Mouse (Mus musculus) embryonic facial prominence, embryonic 12.5 days (tissue): ENCODE measurements around the gene Sepsecs. TPM values are rescaled to one million over a fixed set of nuclear protein-coding genes. Genes with fewer than 3 reads are reported as not detected.
A peak's percentile ranks its signal among the peaks of the same experiment; 100 is the strongest.

Source experiments
- ATAC-seq: fragments of 200-750 bp; cut with Nextera tagmentation; 2 replicates; pipeline ENCODE4 v1.8.0; 2017; ENCODE audit not compliant: insufficient number of reproducible peaks, insufficient read depth, low FRiP score, low TSS enrichment
- H3K27ac ChIP-seq: fragments of 300-500 bp; sonication (generic); 2 replicates; pipeline ENCODE4 v1.5.1; 2016; ENCODE audit warnings: mild to moderate bottlenecking
- H3K27me3 ChIP-seq: fragments of 300-500 bp; sonication (generic); 2 replicates; pipeline ENCODE4 v1.6.1; 2016; ENCODE audit warnings: mild to moderate bottlenecking, moderate library complexity
- H3K36me3 ChIP-seq: fragments of 300-500 bp; sonication (generic); 2 replicates; pipeline ENCODE4 v1.6.1; 2016; ENCODE audit warnings: mild to moderate bottlenecking
- H3K4me1 ChIP-seq: fragments of 300-500 bp; sonication (generic); 2 replicates; pipeline ENCODE4 v1.6.1; 2016
- H3K4me2 ChIP-seq: fragments of 300-500 bp; sonication (generic); replicated peaks from 2 replicates; pipeline ENCODE4 v1.6.1; 2016; ENCODE audit warnings: mild to moderate bottlenecking, moderate library complexity
- H3K4me3 ChIP-seq: fragments of 300-500 bp; sonication (generic); 2 replicates; pipeline ENCODE4 v1.5.1; 2016; ENCODE audit warnings: mild to moderate bottlenecking
- H3K9ac ChIP-seq: fragments of 300-500 bp; sonication (generic); 2 replicates; pipeline ENCODE4 v1.6.1; 2016; ENCODE audit warnings: mild to moderate bottlenecking, moderate library complexity
- H3K9me3 ChIP-seq: fragments of 300-500 bp; sonication (generic); 2 replicates; pipeline ENCODE4 v1.6.1; 2016; ENCODE audit warnings: mild to moderate bottlenecking, moderate library complexity
- WGBS: fragments of 180-500 bp; shearing (Covaris S2); methylation state at CpG from one replicate; pipeline ENCODE4 v1.1.7; 2016; 5-methylcytosine and 5-hydroxymethylcytosine counted together
- polyA plus RNA-seq: library from polyadenylated mRNA; unstranded; fragments of >200 nt; fragmentation: Nextera tagmentation; extraction: Ambion mirVana; gene quantifications from 2 replicates; pipeline ENCODE4 v1.2.1, GENCODE M21; 2016

The Sepsecs gene
- polyA plus RNA-seq, 1 experiment from 2014 or later: 9.6 TPM

DNA sequence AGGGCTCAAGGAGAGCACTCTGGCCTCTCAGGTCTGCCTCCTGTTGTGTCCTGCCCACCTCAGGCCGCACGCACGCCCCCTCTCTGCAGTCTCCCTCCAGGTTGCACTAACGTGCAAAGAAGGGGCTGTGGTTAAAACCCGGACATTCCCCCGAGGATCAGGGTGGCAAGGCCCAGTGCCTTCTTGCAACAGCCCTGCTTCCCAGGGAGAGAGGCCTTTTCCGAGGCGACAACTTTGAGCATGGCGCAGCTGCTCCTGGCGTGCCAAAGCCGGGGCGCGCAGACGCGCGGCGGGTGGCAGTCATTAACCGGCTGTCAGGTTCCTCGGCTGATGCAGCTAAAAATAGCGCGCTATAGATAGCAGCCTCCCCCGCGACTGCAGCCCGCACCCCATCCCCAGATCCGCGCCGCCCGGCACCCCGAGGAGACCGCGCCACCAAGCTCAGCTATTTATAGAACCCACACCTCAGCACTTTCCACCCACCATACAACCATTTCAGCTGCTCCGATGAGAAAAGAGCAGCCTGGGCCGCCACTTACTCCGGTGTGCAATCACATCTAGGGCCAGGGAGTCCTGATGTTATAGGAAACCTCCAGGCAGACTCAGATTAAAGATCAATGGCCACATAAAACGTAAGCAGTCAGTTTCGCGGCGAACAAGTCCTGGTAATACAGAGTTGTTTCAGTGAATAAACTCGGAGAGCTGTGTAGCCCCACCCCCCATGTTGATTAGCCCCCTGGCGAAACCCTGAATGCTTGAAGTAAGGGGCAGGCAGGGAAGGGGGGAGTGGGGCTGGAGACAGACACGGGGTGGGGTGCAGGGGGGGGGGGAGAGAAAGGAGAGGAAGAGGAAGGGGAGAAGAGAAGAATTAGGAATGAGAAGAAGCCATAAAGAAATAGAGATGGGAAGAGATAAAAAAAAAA lies 50.9 kb downstream of the Sepsecs start:
- H3K4me1 ChIP-seq: peaks cover 25% of the 10 kb centered on the region
- H3K9me3 ChIP-seq: no peaks in the 10 kb centered on the region; the same call in 1 of the 2 replicates
- under 1% methylated on average over 40 of the region's 41 CpGs for WGBS
- 0 out of 2 replicates have a peak, but pooled peaks cover 6% of the 10 kb centered on the region for H3K27me3 ChIP-seq
- peak overlapping the region; percentile 83 for H3K4me2 ChIP-seq
- peak overlapping the region; percentile 38 for H3K4me3 ChIP-seq
- ATAC-seq: peak; percentile 31; the same call in 1 of the 2 replicates
- no peaks in the 10 kb centered on the region for H3K36me3 ChIP-seq
- H3K27ac ChIP-seq: 0 out of 2 replicates have a peak overlapping the region, but pooled peaks have one; percentile 31
- H3K9ac ChIP-seq: peak overlapping the region; percentile 44

DNA sequence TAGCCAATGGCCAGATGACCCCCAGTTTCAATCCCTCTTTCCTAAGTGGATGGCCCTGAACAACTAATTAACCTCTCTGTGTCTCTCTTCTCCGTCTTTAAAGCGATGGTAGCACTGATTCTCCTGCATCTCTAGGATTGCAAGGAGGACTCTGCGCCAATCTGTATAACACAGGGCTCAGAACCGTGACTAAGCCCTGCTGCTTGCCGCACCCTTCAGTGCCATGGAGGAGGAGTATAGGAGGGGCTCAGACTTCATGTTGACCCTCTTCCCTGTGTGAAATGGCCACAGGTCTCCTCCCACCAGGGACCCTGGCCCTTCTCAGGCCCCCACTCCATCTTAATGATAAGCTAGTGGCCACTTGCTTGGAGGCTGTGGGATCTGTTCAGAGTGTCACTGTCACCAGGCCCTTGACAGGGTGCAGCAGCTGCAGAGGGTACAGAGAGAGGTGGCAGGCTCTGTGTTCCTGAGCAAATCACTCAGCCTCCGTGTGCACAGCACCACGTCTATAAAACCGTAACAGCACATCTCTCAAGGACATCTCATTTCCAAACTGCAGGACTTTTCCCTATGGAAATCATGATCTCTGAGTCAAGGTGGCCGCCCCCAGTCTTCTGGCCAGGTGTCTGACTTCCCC lies 51.7 kb downstream of the Sepsecs start:
- peak overlapping the region; percentile 83 for H3K4me2 ChIP-seq
- no peaks in the 10 kb centered on the region for H3K36me3 ChIP-seq
- 0 out of 2 replicates have a peak, but pooled peaks cover 6% of the 10 kb centered on the region for H3K27me3 ChIP-seq
- 45% methylated on average over 9 of the region's 9 CpGs for WGBS
- peak; percentile 11; the same call in 1 of the 2 replicates for ATAC-seq
- no peaks in the 10 kb centered on the region; the same call in 1 of the 2 replicates for H3K9me3 ChIP-seq
- peak overlapping the region; percentile 38 for H3K4me3 ChIP-seq
- peak overlapping the region; percentile 44 for H3K9ac ChIP-seq
- H3K27ac ChIP-seq: 0 out of 2 replicates have a peak overlapping the region, but pooled peaks have one; percentile 31
- H3K4me1 ChIP-seq: peaks cover 25% of the 10 kb centered on the region

DNA sequence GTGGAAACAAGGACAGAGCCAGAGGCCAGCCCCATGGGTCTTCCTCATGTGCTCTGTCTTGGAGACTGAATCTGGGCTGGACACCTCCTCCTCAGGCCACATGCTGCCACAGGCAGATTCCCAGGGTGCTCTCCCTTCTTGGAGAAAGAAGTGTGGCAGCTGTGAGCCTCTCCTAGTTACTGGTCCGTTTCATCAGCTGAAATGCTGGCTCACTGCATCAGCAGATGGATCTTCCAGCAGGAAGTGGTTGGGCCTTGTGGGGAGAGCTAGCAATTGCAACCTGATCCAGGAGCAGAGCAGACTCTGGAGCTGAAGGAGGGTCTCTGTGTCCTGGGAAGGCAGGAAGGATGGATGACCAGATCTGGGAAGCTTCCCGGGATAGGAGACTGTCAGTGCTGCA lies 53.0 kb downstream of the Sepsecs start:
- Histone ChIP-seq H3K27me3 (0 out of 2 replicates have a peak, but pooled peaks cover 6% of the 10 kb centered on the region), H3K9ac (no peak overlapping the region), H3K4me2 (0 out of 2 replicates have a peak overlapping the region, but pooled peaks have one; percentile 9), H3K4me3 (no peak overlapping the region), H3K4me1 (peaks cover 25% of the 10 kb centered on the region), H3K36me3 (no peaks in the 10 kb centered on the region), H3K27ac (peak overlapping the region; percentile 64; the same call in 1 of the 2 replicates), H3K9me3 (no peaks in the 10 kb centered on the region; the same call in 1 of the 2 replicates)
- WGBS: 6% methylated on average over 2 of the region's 2 CpGs
- no peak for ATAC-seq

DNA sequence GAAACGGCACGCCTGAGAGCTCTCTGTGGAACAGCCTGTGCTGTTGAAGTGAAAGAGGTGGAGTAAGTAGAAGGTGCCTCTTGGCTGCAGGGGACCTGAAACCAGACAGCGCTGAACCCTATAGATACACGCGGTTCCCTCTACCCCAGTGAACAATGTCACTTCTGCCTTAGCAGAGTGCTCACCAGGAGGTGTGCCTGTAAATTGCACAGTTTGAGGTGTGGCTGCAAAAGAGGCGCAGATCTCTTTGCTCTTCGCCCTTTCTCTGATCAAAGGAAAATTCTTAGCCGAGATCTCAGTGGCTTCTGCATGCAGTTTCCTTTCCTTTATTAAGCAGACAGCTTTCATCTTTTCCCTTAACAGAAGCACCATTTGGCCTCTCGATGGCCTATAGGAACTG lies 54.1 kb downstream of the Sepsecs start:
- Histone ChIP-seq H3K4me1 (peaks cover 25% of the 10 kb centered on the region), H3K27me3 (0 out of 2 replicates have a peak, but pooled peaks cover 6% of the 10 kb centered on the region), H3K36me3 (no peaks in the 10 kb centered on the region), H3K4me2 (no peak overlapping the region), H3K4me3 (no peak overlapping the region), H3K9ac (no peak overlapping the region), H3K27ac (no peak overlapping the region), H3K9me3 (no peaks in the 10 kb centered on the region; the same call in 1 of the 2 replicates)
- 68% methylated on average over 9 of the region's 9 CpGs for WGBS
- no peak for ATAC-seq

DNA sequence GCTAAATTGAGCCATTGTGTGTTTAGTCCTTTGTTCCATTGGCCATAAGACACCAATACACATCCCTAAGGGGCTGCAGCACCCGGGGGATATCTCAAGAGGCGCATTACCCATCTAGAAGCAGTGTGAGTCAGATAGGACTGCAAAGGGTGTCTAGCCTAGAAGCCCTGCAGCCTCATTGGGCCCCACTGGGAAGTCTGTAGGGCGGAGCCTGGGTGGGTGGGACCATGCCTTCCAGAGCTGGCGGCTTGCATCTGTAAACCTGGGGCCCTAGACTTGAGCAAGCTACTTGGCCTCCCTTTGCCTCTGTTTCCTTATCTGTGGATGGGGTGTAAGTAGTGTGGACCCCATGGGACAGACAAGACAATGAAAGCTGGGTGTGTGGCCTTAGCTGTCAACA lies 54.8 kb downstream of the Sepsecs start:
- peaks cover 25% of the 10 kb centered on the region for H3K4me1 ChIP-seq
- H3K4me3 ChIP-seq: no peak overlapping the region
- WGBS: 73% methylated on average over 4 of the region's 4 CpGs
- H3K4me2 ChIP-seq: no peak overlapping the region
- 0 out of 2 replicates have a peak, but pooled peaks cover 6% of the 10 kb centered on the region for H3K27me3 ChIP-seq
- H3K9ac ChIP-seq: no peak overlapping the region
- no peak overlapping the region for H3K27ac ChIP-seq
- no peaks in the 10 kb centered on the region; the same call in 1 of the 2 replicates for H3K9me3 ChIP-seq
- ATAC-seq: no peak
- no peaks in the 10 kb centered on the region for H3K36me3 ChIP-seq

DNA sequence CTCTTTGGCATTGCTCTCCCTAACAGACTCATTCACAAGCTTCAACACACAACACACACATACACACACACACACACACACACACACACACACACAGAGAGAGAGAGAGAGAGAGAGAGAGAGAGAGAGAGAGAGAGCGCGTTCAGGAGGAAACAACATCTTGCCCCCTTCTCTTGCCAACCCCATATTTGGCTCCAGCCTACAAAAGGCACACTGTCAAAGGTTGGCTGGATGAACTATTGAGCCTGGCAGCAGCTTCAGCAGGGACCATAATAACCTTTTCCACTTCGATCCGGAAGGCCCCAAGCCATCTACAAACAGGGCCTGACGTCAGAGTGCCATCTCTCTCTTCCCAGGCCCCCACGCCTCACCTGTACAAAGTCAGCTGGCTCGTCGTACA lies 56.7 kb downstream of the Sepsecs start:
- H3K9me3 ChIP-seq: no peaks in the 10 kb centered on the region; the same call in 1 of the 2 replicates
- H3K4me1 ChIP-seq: peaks cover 15% of the 10 kb centered on the region
- no peak overlapping the region for H3K9ac ChIP-seq
- H3K27me3 ChIP-seq: 0 out of 2 replicates have a peak, but pooled peaks cover under 1% of the 10 kb centered on the region
- no peak overlapping the region for H3K4me2 ChIP-seq
- no peak overlapping the region for H3K27ac ChIP-seq
- no peak for ATAC-seq
- no peaks in the 10 kb centered on the region for H3K36me3 ChIP-seq
- 88% methylated on average over 8 of the region's 8 CpGs for WGBS
- H3K4me3 ChIP-seq: no peak overlapping the region

DNA sequence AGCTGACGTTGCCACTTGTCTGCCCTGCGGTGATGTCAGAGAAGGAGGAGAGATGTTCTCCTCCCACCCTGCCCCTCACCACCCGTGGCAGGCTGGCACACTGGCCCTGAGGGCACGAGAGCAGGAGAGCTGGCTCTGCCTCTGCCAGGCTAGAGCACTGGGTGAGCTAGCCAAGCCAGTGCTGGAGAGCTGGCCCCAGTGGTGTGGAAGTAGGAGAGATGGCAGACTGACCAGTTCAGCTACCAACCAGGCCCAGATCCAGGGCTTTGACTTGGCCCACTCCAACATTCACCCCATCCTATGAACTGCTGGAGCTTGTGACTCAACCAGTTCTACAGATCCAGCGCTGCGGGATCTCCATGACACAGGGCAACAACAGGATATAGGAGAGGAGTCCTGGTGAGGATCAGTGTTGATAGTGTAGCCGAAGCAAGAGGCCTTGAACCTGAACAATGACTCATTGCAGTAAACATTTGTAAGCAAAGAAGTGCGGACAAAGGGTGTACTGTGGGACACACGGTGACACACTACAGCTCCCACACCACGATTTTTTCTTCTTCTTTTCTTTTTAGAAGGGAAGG lies 58.1 kb downstream of the Sepsecs start:
- Histone ChIP-seq H3K27ac (no peak overlapping the region), H3K9me3 (peaks cover 5% of the 10 kb centered on the region; the same call in 1 of the 2 replicates), H3K9ac (no peak overlapping the region), H3K4me2 (no peak overlapping the region), H3K36me3 (no peaks in the 10 kb centered on the region), H3K27me3 (no peaks in the 10 kb centered on the region), H3K4me3 (no peak overlapping the region), H3K4me1 (peaks cover 3% of the 10 kb centered on the region; the same call in 1 of the 2 replicates)
- WGBS: 73% methylated on average over 10 of the region's 10 CpGs
- no peak for ATAC-seq

DNA sequence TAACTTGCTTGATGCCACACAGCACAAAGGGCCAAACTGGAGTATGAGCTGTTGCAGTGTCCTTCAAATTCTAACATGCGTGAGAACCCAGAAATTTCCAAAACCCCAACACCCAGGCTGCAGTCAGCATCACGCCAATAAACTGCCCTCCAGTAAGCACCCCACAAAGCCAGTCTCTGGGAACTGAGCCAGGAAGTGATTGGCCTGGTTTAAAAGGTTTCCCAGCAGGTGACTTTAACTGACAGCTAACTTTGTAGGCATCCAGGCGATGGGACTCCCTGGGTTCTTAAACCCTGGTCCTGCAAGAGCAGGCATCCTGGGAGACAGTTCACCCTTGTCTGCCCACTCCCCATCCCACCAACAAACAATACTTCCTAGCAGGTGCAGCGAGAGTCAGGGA lies 59.2 kb downstream of the Sepsecs start:
- Histone ChIP-seq H3K27ac (no peak overlapping the region), H3K36me3 (no peaks in the 10 kb centered on the region), H3K4me2 (no peak overlapping the region), H3K9me3 (peaks cover 5% of the 10 kb centered on the region; the same call in 1 of the 2 replicates), H3K27me3 (no peaks in the 10 kb centered on the region), H3K4me3 (no peak overlapping the region), H3K9ac (no peak overlapping the region), H3K4me1 (no peaks in the 10 kb centered on the region)
- no peak for ATAC-seq
- 63% methylated on average over 4 of the region's 4 CpGs for WGBS

DNA sequence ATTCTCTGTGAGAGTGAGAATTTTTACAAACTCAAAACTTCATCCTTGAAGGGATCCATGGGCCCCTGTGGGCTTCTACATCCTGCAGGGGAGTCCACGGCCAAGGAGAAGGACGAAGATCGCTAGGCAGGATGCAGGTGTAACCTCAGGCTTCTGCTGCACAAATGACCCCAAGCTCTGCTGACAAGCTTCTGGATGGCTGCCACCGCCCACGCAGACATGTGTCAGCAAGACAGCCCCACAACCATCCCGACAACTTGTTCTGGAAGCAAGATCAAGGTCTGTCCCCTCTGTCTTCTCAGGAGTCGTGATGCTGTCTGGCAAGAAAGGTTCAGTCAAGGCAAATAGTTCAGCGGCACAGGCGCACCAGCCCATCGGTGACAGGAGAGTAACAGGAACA lies 59.8 kb downstream of the Sepsecs start:
- ATAC-seq: no peak
- Histone ChIP-seq H3K4me3 (no peak overlapping the region), H3K9me3 (peaks cover 5% of the 10 kb centered on the region; the same call in 1 of the 2 replicates), H3K4me1 (peaks cover 4% of the 10 kb centered on the region), H3K27ac (no peak overlapping the region), H3K9ac (no peak overlapping the region), H3K36me3 (no peaks in the 10 kb centered on the region), H3K4me2 (no peak overlapping the region), H3K27me3 (no peaks in the 10 kb centered on the region)
- WGBS: 77% methylated on average over 10 of the region's 10 CpGs

DNA sequence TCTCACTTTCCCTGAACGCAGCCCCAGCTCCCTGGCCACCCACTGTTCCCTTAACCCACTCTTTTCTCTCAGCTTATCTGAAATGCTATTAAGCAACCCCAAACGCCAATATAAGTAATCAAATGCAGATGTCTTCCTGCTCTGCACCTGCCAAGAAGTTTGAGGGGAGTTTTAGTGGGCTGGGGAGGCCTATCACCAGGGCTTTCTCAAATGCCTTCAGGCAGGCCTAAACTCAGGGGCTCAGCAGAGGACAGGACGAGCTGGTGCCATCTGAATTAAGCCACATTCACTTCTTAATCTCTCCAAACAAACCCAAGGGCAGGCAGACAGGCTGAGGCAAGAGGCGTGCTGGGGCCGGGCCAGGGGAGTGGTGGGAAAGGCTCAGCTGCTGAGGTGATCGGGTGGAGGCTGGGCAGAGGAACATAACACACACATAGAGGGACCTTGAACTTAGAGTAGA lies 64.9 kb downstream of the Sepsecs start:
- Histone ChIP-seq H3K9ac (no peak overlapping the region), H3K4me1 (peaks cover 11% of the 10 kb centered on the region), H3K36me3 (no peaks in the 10 kb centered on the region), H3K9me3 (peaks cover 5% of the 10 kb centered on the region; the same call in 1 of the 2 replicates), H3K4me2 (no peak overlapping the region), H3K27ac (peak overlapping the region; percentile 12; the same call in 1 of the 2 replicates), H3K4me3 (no peak overlapping the region), H3K27me3 (no peaks in the 10 kb centered on the region)
- 27% methylated on average over 6 of the region's 6 CpGs for WGBS
- 0 out of 2 replicates have a peak, but pooled peaks have one; percentile 29 for ATAC-seq

DNA sequence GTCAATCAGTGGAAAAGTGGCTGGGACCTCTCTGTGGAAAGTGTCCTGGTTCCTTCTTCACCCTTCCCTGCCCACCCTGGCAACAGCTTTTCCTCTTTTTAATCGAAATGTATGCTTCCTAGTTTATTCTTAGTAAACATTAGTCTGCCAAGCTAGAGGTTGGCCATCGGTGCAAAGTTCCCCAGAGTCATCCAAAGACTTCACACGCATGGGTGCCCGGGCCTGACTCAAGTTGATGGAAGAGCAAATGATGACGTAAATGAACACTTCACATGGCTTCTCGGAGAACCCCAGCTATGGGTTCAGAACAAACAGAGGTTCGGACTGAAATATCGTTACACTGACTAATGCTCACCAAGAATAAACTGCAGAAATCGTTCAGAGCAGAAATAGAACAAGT lies 78.9 kb downstream of the Sepsecs start:
- ATAC-seq: no peak
- Histone ChIP-seq H3K4me3 (no peak overlapping the region), H3K27me3 (no peaks in the 10 kb centered on the region), H3K27ac (no peak overlapping the region), H3K36me3 (no peaks in the 10 kb centered on the region), H3K4me2 (no peak overlapping the region), H3K9ac (no peak overlapping the region), H3K9me3 (no peaks in the 10 kb centered on the region), H3K4me1 (no peaks in the 10 kb centered on the region)
- 88% methylated on average over 9 of the region's 9 CpGs for WGBS
